Mouse (Mus musculus) hindbrain, embryonic 16.5 days (tissue): ENCODE measurements around the gene Mras. TPM values are rescaled to one million over a fixed set of nuclear protein-coding genes. Genes with fewer than 3 reads are reported as not detected.

Experiments
- ATAC-seq: fragments of 200-750 bp; cut with Nextera tagmentation; 2 replicates; pipeline ENCODE4 v1.8.0; 2017; ENCODE audit warnings: moderate TSS enrichment, moderate library complexity
- H3K27ac ChIP-seq: fragments of 300-500 bp; sonication (generic); 2 replicates; pipeline ENCODE4 v1.5.1; 2014; ENCODE audit warnings: low read depth, mild to moderate bottlenecking, control low read depth, low read length, moderate library complexity
- H3K27me3 ChIP-seq: fragments of 300-500 bp; sonication (generic); replicated peaks from 2 replicates; pipeline ENCODE4 v1.6.1; 2014; ENCODE audit warnings: low read length; ENCODE audit not compliant: control insufficient read depth, insufficient read depth
- H3K36me3 ChIP-seq: fragments of 300-500 bp; sonication (generic); 2 replicates; pipeline ENCODE4 v1.6.1; 2014; ENCODE audit warnings: mild to moderate bottlenecking, low read length, moderate library complexity, mixed read lengths; ENCODE audit not compliant: control insufficient read depth, insufficient read depth
- H3K4me1 ChIP-seq: fragments of 300-500 bp; sonication (generic); 2 replicates; pipeline ENCODE4 v1.6.1; 2014; ENCODE audit warnings: low read depth, low read length; ENCODE audit not compliant: control insufficient read depth, insufficient read depth
- H3K4me2 ChIP-seq: fragments of 300-500 bp; sonication (generic); 2 replicates; pipeline ENCODE4 v1.6.1; 2014; ENCODE audit warnings: mild to moderate bottlenecking, low read length, control low read depth, moderate library complexity
- H3K4me3 ChIP-seq: fragments of 300-500 bp; sonication (generic); 2 replicates; pipeline ENCODE4 v1.5.1; 2014; ENCODE audit warnings: mild to moderate bottlenecking, low read length, control low read depth, moderate library complexity
- H3K9ac ChIP-seq: fragments of 300-500 bp; sonication (generic); 2 replicates; pipeline ENCODE4 v1.6.1; 2014; ENCODE audit warnings: low read depth, mild to moderate bottlenecking, control low read depth, low read length, moderate library complexity
- H3K9me3 ChIP-seq: fragments of 300-500 bp; sonication (generic); 2 replicates; pipeline ENCODE4 v1.6.1; 2014; ENCODE audit warnings: mild to moderate bottlenecking, low read length, moderate library complexity; ENCODE audit not compliant: control insufficient read depth
- WGBS: fragments of 180-500 bp; shearing (Covaris S2); extraction: QIAGEN DNeasy Blood & Tissue Kit; methylation state at CpG from one replicate; pipeline ENCODE4 v1.1.7; 2014; 5-methylcytosine and 5-hydroxymethylcytosine counted together
- polyA plus RNA-seq: library from polyadenylated mRNA; unstranded; fragments of >200 nt; fragmentation: Nextera tagmentation; extraction: Ambion mirVana; gene quantifications from 2 replicates; pipeline ENCODE4 v1.2.1, GENCODE M21; 2015

Gene Mras
- polyA plus RNA-seq, 1 experiment from 2014 or later, result 53.4 TPM

DNA sequence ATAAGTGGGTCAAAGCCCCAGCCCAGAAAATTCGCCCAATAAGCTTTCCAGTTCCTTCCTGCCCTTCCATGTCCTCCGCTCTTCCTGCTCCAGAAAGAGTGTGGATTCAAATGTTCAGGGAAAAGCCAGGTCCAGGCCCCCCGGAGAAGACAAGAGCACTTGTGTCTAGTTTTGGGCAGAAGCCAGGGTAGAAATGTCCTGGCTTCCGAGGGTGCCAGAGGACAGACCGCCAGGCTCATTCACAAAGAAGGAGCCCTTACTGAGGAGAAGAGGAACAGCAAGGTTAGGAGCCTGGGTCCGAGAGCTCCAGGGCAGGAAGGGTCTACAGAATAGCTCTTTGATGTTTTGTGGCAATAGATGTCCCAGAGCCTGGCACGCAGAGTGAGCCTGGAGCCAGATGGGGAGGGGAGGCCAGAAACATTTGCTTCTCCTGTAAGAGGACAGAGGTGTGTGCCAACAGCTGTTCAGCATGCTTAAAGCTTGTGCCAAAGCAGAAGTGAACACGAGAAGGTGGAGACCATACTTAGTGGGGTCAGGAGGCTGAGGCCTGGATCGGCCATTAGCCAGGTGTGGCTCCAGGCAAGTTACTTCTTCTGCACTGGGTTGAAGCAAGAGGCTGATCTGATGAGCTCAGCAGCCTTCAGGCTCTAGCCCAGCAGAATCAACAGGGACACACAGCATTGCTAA, 35.8 kb downstream of the Mras start:
- peaks cover 5% of the 10 kb centered on the region; the same call in 1 of the 2 replicates for H3K36me3 ChIP-seq
- no peaks in the 10 kb centered on the region for H3K9me3 ChIP-seq
- H3K9ac ChIP-seq, result no peak overlapping the region
- H3K27me3 ChIP-seq, result no peaks in the 10 kb centered on the region
- 59% methylated on average over 9 of the region's 9 CpGs for WGBS
- H3K4me3 ChIP-seq, result no peak overlapping the region
- peak overlapping the region; percentile 62; the same call in 1 of the 2 replicates for H3K27ac ChIP-seq
- peak; percentile 84 for ATAC-seq
- no peak overlapping the region for H3K4me2 ChIP-seq
- H3K4me1 ChIP-seq, result peaks cover 8% of the 10 kb centered on the region

- no peak overlapping the region for H3K4me3 ChIP-seq
- H3K4me2 ChIP-seq, result no peak overlapping the region
- H3K36me3 ChIP-seq, result peaks cover 5% of the 10 kb centered on the region; the same call in 1 of the 2 replicates
- no peaks in the 10 kb centered on the region for H3K9me3 ChIP-seq
- no peaks in the 10 kb centered on the region for H3K27me3 ChIP-seq
- 80% methylated on average over 6 of the region's 6 CpGs for WGBS
- H3K4me1 ChIP-seq, result peaks cover 8% of the 10 kb centered on the region
- peak overlapping the region; percentile 62 for H3K27ac ChIP-seq
- no peak overlapping the region for H3K9ac ChIP-seq
- ATAC-seq, result no peak
These were observed 36.4 kb downstream of the Mras start for GRCm38 (mm10) chr9:99400781-99401180.

DNA sequence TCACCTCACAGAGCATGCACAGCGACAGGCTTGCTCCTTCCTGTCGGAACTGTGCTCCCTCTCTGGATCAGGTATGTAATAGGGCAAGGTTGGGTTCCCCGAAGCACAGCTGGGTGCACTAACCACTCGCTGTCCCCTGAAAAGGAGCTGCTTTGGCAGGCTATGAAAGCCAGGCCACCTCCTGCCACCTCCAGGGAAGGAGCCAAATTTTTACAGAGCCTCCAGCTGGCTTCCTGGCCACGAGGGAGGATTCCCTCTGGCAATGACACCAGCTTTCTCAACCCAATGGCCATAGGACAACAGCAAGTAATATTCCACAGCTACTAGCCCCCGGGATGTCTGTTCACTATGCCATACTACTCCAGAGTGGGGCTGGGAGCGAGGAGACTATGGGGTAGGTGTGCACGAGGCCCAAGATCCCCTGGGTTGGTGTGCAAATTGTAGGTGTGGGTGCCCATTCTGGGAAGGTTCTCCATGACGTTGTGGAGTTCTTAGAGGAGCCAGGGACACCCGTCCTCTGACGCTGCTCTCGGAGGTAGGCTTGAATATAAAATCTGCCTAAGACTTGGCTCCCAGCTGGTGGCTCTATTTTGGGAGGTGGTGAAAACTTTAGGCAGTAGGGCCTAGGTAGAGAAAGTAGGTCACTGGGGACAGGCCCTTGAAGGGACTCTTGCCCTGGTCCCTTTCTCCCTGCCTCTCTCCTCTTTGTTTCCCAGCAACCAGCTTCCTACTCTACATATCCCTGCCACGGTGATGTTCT, 39.9 kb downstream of the Mras start:
- peaks cover 8% of the 10 kb centered on the region for H3K4me1 ChIP-seq
- no peak for ATAC-seq
- H3K9me3 ChIP-seq, result no peaks in the 10 kb centered on the region
- 79% methylated on average over 13 of the region's 13 CpGs for WGBS
- H3K36me3 ChIP-seq, result peaks cover 7% of the 10 kb centered on the region
- no peak overlapping the region for H3K4me2 ChIP-seq
- no peak overlapping the region for H3K4me3 ChIP-seq
- H3K9ac ChIP-seq, result no peak overlapping the region
- H3K27ac ChIP-seq, result no peak overlapping the region
- no peaks in the 10 kb centered on the region for H3K27me3 ChIP-seq

GRCm38 (mm10) chr9:99394366-99394765, 42.8 kb downstream of the Mras start:
- 68% methylated on average over 10 of the region's 11 CpGs for WGBS
- Histone ChIP-seq H3K27ac (no peak overlapping the region), H3K27me3 (no peaks in the 10 kb centered on the region), H3K9ac (no peak overlapping the region), H3K4me1 (peaks cover 2% of the 10 kb centered on the region; the same call in 1 of the 2 replicates), H3K4me3 (no peak overlapping the region), H3K9me3 (no peaks in the 10 kb centered on the region), H3K4me2 (no peak overlapping the region), H3K36me3 (peaks cover 11% of the 10 kb centered on the region)
- peak; percentile 31; the same call in 1 of the 2 replicates for ATAC-seq

GRCm38 (mm10) chr9:99393146-99393545, 44.0 kb downstream of the Mras start:
- H3K4me1 ChIP-seq, result peaks cover 4% of the 10 kb centered on the region; the same call in 1 of the 2 replicates
- H3K9me3 ChIP-seq, result no peaks in the 10 kb centered on the region
- no peak overlapping the region for H3K27ac ChIP-seq
- no peaks in the 10 kb centered on the region for H3K27me3 ChIP-seq
- no peak for ATAC-seq
- no peak overlapping the region for H3K4me2 ChIP-seq
- WGBS, result 87% methylated on average over 8 of the region's 8 CpGs
- H3K4me3 ChIP-seq, result no peak overlapping the region
- no peak overlapping the region for H3K9ac ChIP-seq
- H3K36me3 ChIP-seq, result peaks cover 11% of the 10 kb centered on the region

GRCm38 (mm10) chr9:99391557-99391956, 45.6 kb downstream of the Mras start:
- Histone ChIP-seq H3K27ac (no peak overlapping the region), H3K4me3 (no peak overlapping the region), H3K4me1 (0 out of 2 replicates have a peak, but pooled peaks cover 2% of the 10 kb centered on the region), H3K4me2 (no peak overlapping the region), H3K27me3 (no peaks in the 10 kb centered on the region), H3K9me3 (no peaks in the 10 kb centered on the region), H3K36me3 (peaks cover 13% of the 10 kb centered on the region), H3K9ac (no peak overlapping the region)
- WGBS, result 95% methylated on average over 10 of the region's 10 CpGs
- no peak for ATAC-seq

GRCm38 (mm10) chr9:99390716-99391115, 46.5 kb downstream of the Mras start:
- Histone ChIP-seq H3K4me3 (no peak overlapping the region), H3K4me2 (no peak overlapping the region), H3K9ac (no peak overlapping the region), H3K4me1 (0 out of 2 replicates have a peak, but pooled peaks cover 2% of the 10 kb centered on the region), H3K36me3 (peaks cover 19% of the 10 kb centered on the region), H3K27me3 (no peaks in the 10 kb centered on the region), H3K9me3 (no peaks in the 10 kb centered on the region), H3K27ac (no peak overlapping the region)
- no peak for ATAC-seq
- 41% methylated on average over 2 of the region's 2 CpGs for WGBS

DNA sequence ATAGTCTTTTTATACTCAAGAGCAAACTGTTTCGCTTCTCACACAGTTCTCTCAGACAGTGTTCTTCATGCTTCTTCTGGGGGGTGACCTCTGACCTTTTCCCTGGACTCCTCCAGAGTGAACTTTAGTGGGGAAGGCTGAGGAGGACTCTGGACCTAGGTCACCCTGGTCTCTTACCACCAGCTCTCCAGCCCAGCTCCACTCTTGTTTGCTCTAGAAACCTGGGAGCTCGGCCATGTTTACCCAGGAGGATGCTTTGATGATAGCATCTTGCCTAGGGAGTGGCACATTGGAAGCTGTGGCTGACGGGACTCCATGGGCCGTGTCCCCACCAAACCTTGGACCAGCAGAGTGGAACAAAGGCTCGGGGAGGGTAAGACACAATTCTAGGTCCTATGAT, 47.0 kb downstream of the Mras start:
- Histone ChIP-seq H3K9me3 (no peaks in the 10 kb centered on the region), H3K27ac (no peak overlapping the region), H3K4me1 (0 out of 2 replicates have a peak, but pooled peaks cover 2% of the 10 kb centered on the region), H3K9ac (no peak overlapping the region), H3K4me2 (no peak overlapping the region), H3K27me3 (no peaks in the 10 kb centered on the region), H3K36me3 (peaks cover 19% of the 10 kb centered on the region), H3K4me3 (no peak overlapping the region)
- ATAC-seq, result no peak
- 85% methylated on average over 5 of the region's 5 CpGs for WGBS

- Histone ChIP-seq H3K9ac (no peak overlapping the region), H3K27me3 (no peaks in the 10 kb centered on the region), H3K4me3 (no peak overlapping the region), H3K4me1 (0 out of 2 replicates have a peak, but pooled peaks cover 2% of the 10 kb centered on the region), H3K9me3 (no peaks in the 10 kb centered on the region), H3K27ac (no peak overlapping the region), H3K36me3 (peaks cover 19% of the 10 kb centered on the region), H3K4me2 (no peak overlapping the region)
- ATAC-seq, result no peak
- 83% methylated on average over 8 of the region's 8 CpGs for WGBS
These were observed 47.7 kb downstream of the Mras start for GRCm38 (mm10) chr9:99389506-99389905.
